Mouse (Mus musculus): ENCODE measurements around the gene Nle1.

The Nle1 gene

DNA sequence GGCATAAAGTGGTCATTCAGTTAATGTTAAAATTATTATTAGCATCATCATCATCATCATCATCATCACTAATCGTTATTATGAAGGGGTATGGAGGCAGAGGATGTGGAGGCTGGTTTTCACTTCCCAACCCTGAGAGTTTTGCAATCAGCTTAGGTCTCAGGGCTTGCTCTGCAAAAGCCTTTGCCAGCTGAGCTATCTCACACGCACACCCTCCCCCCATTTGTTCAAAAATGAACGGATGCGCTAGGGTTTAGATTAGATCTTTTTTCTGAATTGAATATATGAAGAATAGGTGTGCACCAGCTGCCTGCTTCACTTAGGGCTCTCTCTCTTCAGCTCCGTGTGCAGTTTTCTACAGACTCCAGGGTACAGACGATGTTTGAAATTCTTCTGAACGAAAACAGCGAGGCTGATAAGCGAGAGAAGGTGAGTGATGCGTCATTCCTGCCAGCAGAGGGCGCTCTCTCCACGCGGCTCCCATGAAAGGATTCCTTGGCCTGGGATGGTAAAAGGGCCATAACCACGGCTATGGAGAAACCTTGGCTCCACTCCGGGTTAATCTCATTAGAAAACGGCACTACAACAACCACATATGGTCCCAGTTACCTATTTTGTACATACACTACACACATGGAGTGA lies 6.6 kb upstream of the Nle1 start:
- DNase-seq (ENCODE audit: low spot score) = peak; percentile 62

DNA sequence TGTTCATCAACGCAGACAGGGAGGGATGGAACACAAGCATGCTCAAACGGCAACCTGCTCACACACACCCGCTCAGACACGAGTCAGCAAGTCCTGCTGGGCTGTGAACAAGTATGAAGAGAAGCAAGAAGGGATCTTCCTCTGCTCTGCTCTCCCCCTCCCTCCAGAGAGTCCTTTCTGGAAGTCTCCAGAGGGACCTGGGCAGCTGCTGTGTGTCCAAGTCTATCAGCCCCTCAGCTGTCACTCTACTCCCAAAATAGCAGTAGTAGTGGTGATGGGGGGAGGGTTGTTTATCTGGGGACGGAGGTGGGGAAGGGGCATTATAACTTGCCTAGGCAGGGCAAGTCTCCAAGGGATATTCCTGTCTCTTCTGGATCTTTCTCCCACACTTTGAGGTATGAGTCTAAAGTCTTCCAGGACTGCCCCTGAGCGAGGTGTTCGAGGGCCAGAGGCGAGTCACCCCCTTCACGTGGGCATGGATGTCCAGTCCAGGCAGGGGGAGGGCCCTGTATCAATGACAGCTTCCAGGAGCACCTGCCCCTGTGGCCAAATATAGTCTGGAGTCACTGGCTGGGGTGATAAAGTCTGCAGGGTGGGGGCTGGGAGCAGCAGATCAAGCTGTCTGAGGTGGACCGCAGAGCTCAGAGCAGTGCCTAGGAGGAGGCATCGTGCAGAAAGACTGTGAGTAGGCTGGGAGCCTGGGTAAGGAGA lies 2.6 kb upstream of the Nle1 start:
- DNase-seq (ENCODE audit: low spot score) = no peak

DNA sequence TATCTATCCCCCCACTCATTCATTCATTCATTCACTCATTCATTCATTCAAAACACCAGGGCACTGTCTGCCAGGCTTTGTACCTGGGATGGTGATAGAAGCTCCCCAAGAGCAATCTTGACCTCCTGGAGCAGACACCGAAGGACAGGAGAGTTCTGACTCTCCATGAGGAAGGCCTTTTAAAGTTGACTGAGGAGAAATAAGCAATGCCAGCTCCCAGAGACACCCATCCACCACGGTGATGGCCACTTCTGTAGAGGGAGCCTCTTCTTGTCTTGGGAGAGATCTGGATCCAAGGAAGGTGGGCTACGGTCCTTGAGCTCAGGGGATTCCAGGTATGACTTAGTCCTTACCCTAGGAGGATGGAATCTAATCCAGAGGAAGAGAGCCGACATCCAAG lies 2.0 kb upstream of the Nle1 start, which contains the start of gene Unc45b:
Unc45b (plus strand) TSS at position 301 of the 400 bp plus-strand sequence.
- DNase-seq (ENCODE audit: low spot score) = no peak

DNA sequence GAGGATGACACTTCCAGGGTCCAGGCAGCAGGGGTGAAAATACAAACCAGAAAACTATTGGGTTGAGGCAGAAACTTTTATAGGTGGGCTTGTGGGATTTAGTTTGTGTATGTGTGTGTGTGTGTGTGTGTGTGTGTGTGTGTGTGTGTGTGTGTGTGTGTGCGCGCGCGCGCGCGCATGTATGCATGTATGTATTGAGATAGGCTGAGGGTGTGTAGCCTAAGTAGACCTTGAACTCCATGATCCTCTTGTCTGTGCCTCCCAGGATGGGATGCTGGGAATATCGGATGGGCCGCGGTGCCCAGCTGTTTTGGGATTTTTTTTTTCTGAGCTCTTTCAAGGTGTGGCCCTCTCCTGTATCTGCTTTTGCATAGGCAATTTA lies 388 bp upstream of the Nle1 start:
- no peak for DNase-seq (ENCODE audit: low spot score)

DNA sequence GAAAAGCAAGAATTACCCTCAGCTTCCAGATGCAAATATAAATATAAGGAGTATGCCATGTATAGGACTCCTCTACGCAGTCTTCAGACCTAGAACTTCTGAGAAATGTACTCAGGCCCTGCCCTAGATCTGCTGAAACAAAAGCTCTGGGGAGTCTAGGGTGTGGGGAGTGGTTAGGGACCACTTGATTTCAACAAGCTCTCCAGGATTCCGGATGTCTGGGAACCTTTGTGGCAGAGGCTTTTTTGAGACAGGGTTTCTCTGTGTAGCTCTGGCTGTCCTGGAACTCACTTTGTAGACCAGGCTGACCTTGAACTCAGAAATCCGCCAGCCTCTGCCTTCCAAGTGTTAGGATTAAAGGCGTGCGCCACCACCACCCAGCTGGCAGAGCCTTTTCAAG lies 2.4 kb downstream of the Nle1 start:
- DNase-seq (ENCODE audit: low spot score) = no peak

DNA sequence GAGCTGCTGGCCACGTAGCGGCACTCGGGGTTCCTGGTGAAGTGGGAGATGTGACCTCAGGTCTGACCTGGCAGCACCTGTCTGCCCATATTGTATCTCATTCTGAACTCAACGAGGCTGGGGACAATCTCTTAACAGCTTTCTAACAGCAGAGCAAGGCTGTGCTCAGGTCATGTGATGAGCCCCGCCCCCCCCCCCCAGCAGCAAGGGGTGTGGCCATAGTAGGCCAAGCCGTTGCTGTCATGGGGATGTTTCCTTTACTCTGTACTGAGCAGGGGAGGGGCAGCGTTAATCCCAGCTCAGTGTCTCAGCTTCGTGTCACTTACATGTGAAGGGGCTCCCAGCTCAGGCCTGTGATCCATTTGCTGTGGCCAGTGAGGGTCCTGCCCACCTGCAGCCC lies 3.3 kb downstream of the Nle1 start:
- no peak for DNase-seq (ENCODE audit: low spot score)

DNA sequence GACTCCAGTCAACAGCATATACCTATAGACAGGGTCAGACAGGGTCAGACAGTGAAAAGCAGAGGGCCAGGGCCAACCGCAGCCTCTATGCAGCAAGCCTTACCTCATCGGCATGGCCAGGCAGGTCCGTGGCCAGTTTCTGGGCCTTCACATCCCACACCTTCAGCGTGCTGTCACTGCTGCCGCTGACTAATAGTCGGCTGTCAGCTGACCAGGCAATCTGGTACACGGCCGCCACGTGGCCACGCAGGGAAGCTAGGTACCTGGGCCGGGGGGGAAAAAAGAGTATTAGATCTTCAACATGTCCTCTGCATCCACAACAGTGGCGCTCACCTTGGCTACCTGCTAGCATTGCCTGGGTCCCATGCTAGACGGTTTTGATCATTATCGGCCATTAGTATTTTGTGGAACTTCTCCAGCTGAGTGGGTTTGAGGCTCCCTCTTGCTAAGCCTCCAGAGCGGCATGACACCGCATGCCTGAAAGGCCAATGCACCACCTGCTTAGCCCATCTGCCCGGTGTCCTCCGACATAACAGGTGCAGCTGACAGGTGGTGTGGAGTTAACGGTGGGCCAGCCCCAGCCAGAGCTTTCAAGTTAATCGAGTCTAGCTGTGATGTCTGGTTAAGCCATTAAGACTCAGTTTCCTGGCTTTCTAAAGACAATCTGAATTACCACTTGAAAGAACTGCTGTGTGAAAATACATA lies 6.5 kb downstream of the Nle1 start:
- DNase-seq (ENCODE audit: low spot score) = no peak

- no peak for DNase-seq (ENCODE audit: low spot score)
Observed at GRCm38 (mm10) chr11:82899720-82900119, 8.5 kb downstream of the Nle1 start.

GRCm38 (mm10) chr11:82897478-82897877 lies 10.7 kb downstream of the Nle1 start:
- DNase-seq (ENCODE audit: low spot score) = no peak

DNA sequence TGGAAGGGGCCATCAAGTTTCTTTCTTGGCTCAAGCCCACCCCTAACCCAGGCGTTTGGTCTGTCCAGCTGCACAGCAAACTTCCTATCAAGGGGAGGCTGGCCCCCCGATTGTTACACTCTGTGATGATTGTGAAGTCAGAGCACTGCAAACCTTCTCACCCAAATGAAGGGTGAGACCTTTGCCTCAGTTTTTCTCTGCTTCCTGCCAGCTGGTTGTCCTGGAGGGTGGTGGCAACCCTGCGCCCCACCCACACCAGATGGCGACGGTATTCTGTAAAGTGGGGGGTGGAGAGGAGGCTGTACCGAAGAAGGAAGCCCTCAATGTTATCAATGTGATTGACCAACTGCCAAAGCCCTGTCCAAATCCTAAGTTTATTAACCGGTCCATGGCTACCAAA lies 16.3 kb downstream of the Nle1 start, which contains the start of gene Fndc8:
Fndc8 (plus strand) TSS at position 189 of the 400 bp plus-strand sequence.
- no peak for DNase-seq (ENCODE audit: low spot score)

GRCm38 (mm10) chr11:82890342-82890762 lies 17.9 kb downstream of the Nle1 start, which contains the start of gene Rad51d:
Gene Rad51d, minus strand, starts transcription at chr11:82890614.
- peak; percentile 91 for DNase-seq (ENCODE audit: low spot score)

- DNase-seq (ENCODE audit: low spot score) = peak; percentile 21
Observed at GRCm38 (mm10) chr11:82889524-82890341, 18.5 kb downstream of the Nle1 start.

- DNase-seq (ENCODE audit: low spot score) = no peak
Observed at GRCm38 (mm10) chr11:82888491-82888946, 19.7 kb downstream of the Nle1 start.

- no peak for DNase-seq (ENCODE audit: low spot score)
Observed at GRCm38 (mm10) chr11:82886559-82886958, 21.7 kb downstream of the Nle1 start.

DNA sequence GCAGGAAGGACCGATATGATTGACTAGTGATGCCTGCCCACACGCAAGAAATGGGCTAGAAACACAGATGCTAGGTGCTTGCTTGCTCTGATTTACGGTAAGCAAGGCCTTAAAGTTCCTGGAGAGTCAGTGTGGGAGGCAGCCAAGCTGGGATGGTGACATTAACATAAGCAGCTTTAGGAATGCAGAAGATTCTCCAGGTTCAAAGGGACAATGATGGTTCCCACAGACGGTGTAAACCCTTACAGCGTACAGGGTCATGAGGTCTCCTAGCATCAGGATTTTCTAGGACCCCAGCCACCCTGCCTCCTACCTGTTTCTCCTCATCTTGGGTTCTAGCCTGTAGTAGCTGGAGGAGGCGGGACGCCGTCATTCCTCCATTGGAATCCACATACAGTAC lies 25.0 kb downstream of the Nle1 start:
- DNase-seq (ENCODE audit: low spot score) = no peak

DNA sequence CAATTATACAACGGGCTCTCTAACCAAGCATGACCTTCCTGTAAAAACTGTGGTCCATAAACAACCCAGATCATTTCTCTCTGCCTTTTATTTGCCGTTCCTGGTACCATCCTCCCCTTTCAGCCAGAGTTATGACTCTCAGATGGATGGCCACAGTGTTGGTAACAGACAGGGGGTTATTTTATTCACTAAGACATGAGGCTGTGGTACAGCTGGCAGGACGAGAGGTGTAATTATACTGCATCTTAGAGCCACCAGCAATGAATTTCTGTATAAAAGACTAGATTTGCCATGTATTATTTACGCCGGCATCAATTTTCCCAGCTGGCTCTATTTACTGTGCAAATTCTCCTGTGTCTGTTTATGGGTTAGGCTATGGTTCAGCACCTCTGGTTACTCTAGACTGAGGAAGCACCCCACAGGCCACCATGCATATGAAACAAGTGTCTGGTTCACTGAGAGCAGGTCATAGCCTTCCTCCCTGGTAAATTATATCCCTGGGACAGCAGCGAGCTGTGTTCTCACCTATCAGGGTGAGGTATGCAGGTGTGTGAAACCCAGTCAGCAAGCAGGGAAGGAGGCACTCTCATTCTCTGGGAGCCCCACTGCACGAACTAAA lies 30.4 kb downstream of the Nle1 start:
- DNase-seq (ENCODE audit: low spot score) = no peak

DNA sequence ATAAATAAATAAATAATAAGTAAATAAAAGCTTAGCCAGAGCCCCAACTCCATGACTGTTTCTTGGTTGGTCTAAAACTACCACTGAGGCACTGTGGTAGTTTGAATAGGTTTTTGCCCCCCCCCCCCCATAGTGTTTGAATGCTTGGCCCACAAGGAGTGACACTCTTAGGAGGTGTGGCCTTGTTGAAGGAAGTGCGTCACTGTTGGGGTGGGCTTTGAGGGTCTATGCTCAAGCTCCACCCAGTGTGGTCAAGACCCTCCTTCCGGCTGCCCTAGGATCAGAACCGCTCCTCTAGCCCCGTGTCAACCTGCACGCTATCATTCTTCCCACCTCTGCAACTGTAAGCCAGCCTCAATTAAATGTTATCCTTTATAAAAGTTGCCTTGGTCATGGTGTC lies 32.6 kb downstream of the Nle1 start:
- no peak for DNase-seq (ENCODE audit: low spot score)

DNA sequence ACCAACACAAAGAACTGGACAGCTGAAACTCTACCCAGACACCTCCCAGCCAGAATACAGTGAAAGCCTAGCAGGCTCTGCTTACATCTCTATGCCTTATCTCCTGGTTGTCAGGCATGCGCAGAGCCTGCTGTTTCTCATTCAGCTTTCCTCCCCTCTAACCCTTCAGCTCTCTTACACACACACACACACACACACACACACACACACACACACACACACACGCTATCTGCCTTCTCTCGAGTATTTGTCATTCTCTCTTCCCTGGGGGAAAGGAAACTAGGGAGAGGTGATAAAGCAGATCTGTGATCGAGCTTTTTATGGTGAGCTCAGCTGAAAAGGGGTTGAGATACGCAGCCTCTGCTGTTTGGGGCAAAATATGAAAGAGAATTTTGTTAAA lies 33.3 kb downstream of the Nle1 start:
- no peak for DNase-seq (ENCODE audit: low spot score)

DNA sequence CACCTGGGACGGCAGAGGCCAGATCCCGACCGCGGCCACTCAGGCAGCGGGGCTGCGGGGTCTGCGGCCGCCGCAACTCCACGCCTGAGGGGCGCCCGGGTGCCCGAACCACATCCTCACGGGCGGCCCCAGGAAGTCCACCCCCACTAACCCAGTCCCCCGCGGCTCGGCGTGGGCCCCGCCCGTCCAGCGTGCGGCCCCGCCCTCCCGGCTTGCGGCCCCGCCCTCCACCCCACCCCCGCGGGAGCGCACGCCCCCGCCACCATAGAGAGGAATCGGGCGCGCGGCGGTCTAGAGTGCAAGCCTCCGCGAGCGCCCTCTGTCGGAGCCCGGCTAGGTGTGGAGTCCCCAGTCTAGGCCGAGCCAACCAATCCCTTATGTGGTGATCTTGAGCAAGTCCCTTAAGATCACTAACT lies 37.2 kb downstream of the Nle1 start, which contains the start of gene Rffl:
Rffl (minus strand) TSS at position 180 of the 416 bp plus-strand sequence.
- DNase-seq (ENCODE audit: low spot score) = peak; percentile 92

GRCm38 (mm10) chr11:82870173-82871030 lies 37.8 kb downstream of the Nle1 start:
- no peak for DNase-seq (ENCODE audit: low spot score)

All from testis, postnatal 14 days (tissue).